Mouse (Mus musculus) left cerebral cortex, adult 18-20 months (tissue): ENCODE measurements at regions not wholly inside any gene's neighbourhood (a gene's known extent, or its start where the extent isn't known, plus 50 kb on each side); places are given as distances from the start of the nearest gene placed in this dataset.
A peak's percentile ranks its signal among the peaks of the same experiment; 100 is the strongest.
"Not testable (repeated sequence)": the region's sequence is repeated elsewhere in the genome, so short reads cannot be mapped to it uniquely, and the experiment has no call there.

ENCODE experiments used
- DNase-seq, 2 experiments: peaks; one replicate each; pipeline ENCODE4 v3.0.0; 2021 to 2022; ENCODE audit warnings: low spot score in 2 of 2, mixed read lengths in 1 of 2

DNA sequence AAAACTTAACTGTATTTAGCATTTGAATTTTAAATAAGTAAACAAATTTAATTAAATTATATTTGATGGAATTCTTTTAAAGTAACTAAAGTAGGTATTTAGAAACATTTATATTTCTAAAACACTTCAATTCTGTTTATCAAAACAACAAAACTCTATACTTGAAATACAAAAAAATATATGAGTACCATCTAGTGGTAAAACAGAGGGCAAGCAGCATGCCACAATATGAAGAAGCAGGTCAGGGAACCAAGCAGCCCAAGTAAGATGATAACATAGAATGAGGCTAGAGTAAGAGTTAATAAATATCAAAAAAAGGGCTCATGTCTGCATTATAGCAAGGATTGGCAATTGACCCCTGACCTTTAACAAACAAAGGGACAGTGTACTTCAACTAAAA, 639.7 kb downstream of the Cdh10 start:
- no peak for DNase-seq

DNA sequence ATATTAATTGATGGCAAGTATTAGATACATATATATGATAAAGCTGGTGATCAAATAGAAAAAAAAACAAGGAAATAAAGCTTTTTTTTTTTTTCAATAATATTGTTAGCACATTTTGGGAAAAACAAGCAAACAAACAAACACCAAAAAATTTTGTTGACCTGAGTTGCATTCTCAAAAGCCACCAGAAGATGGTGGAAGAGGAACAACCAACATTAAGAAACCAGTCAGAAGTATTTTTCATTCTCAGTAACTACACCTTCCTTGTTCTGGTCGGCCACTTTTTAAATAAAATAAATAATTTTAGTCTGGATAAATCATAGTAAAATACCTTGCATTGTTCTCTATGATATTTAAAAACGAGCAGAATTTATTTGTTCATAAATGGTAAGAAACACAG, 654.8 kb downstream of the Cdh10 start:
- DNase-seq: peak in 1 of 2 experiments; percentile 38

- not testable (repeated sequence) for DNase-seq
Observed at GRCm38 (mm10) chr15:19493556-19493955, 674.8 kb downstream of the Cdh10 start.

DNA sequence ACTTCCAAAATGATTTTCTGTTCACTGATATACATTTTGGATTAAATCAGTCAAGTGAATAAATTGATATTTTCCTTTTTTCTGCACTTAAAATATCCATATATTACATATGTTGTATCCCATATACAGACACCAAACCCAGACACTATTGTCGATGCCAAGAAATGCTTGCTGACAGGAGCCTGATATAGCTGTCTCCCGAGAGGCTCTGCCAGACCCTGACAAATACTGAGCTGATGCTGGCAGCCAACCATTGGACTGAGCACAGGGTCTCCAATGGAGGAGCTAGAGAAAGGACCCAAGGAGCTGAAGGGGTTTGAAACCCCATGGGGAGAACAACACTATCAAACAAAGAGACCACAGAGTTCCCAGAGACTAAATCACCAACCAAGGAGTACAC, 700.6 kb downstream of the Cdh10 start:
- DNase-seq: no peak

- DNase-seq: no peak
Observed at GRCm38 (mm10) chr15:19540676-19541075, 721.9 kb downstream of the Cdh10 start.

DNA sequence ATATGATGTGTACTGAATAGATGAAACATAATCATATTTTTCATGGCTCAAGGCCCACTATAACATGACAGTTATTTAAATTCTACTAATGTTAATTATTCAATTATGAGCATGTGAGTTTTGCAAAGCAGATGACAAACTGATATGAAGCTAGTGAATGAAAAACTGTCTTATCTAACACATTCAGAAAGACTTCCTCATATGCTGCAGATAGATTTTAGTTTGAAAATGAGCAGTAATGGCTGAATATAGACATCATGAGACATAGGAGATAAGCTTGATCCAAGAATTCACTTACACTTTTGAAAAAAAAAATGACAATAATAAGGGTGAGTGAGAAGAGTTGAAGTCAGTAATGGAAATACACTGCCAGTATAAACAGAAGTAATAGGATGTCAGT, 731.0 kb downstream of the Cdh10 start:
- no peak for DNase-seq

GRCm38 (mm10) chr15:19584769-19585168, 766.0 kb downstream of the Cdh10 start:
- no peak for DNase-seq

- no peak for DNase-seq
Observed at GRCm38 (mm10) chr15:19585281-19585680, 766.5 kb downstream of the Cdh10 start.

DNA sequence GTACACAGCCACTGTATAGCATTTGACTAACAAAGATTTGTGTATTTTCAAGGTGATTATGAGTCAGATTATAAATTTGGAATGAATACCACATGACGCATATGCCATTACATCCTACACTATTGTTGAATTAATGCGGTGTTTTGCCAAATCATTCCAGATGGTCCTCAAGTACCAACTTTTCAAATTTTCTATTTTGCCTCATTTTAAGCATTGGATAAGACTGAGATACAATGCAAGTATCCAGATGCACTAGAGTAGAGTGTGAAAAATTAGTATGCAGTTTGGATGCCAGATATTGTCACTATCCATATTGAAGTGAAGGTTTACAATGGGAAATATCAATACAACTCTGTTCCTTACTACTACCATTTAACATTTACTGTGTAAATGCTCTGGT, 775.0 kb downstream of the Cdh10 start:
- no peak for DNase-seq

DNA sequence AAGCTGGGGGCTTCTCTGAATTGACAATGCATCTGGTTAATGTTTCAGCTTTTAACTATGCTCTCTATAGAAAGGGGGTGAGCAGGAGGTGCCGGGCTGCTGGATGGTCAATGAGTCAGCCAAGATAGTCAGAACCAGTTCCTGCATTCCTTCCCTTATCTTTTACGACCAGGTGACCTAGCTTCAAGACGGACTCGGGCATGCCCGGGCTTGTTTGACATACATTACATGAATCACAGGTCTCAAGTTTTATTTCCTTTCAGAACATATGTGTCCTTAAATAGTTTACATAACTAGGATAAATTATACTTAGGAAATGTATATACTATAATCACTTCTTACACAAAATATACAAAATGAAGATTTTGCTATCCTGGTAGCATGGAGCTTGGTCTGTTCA, 803.6 kb downstream of the Cdh10 start:
- DNase-seq: not testable (repeated sequence)

- DNase-seq: no peak
Observed at GRCm38 (mm10) chr15:19667380-19667779, 781.7 kb upstream of the Cdh12 start.

- DNase-seq: no peak
Observed at GRCm38 (mm10) chr15:19675545-19675944, 773.5 kb upstream of the Cdh12 start.

DNA sequence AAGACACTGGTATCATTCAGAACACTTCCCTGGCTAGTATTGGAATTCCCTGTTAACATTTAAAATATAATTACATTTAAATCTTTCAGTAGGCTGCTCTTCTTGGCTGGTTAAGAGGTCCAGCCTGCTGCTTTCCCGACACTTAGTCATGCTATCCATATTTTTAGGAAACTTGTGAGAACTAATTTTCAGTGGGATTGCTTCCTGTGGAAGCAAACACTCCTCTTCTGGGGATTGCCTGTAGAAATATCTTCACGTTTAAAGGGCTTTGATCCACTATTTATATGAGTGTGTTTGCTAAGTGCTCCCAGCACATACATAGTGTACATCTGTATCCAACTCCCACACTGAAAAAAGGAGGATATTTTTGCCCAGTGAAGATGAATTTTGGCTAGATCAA, 761.8 kb upstream of the Cdh12 start:
- peak in 1 of 2 experiments; percentile 22 for DNase-seq

GRCm38 (mm10) chr15:19711764-19712163, 737.3 kb upstream of the Cdh12 start:
- DNase-seq: no peak
